Mouse (Mus musculus) C2C12 (cell line): Measurements from ENCODE around the gene Nav2. TPM values are rescaled to one million over a fixed set of nuclear protein-coding genes. Genes with fewer than 3 reads are reported as not detected.

Experiments
- H3K27me3 ChIP-seq: one replicate; pipeline ENCODE4 v1.6.1; 2011; ENCODE audit not compliant: control insufficient read depth, insufficient read depth, insufficient read length
- H3K36me3 ChIP-seq: one replicate; pipeline ENCODE4 v1.6.1; 2011; ENCODE audit not compliant: control insufficient read depth, insufficient read depth
- H3K4me3 ChIP-seq: one replicate; pipeline ENCODE4 v1.5.1; 2011; ENCODE audit warnings: mild to moderate bottlenecking, control low read depth; ENCODE audit not compliant: poor library complexity, insufficient read depth, severe bottlenecking
- H3K79me2 ChIP-seq: one replicate; pipeline ENCODE4 v1.6.1; 2011; ENCODE audit not compliant: control insufficient read depth, insufficient read depth
- H3K79me3 ChIP-seq: one replicate; pipeline ENCODE4 v1.6.1; 2011; ENCODE audit warnings: low read depth, control low read depth
- H3ac ChIP-seq: one replicate; pipeline ENCODE3; 2011; ENCODE audit warnings: low read depth; ENCODE audit not compliant: control insufficient read depth, insufficient read length
- CEBPB ChIP-seq: IDR thresholded peaks from one replicate; pipeline ENCODE4 v1.6.1; 2011; ENCODE audit warnings: low read depth, mild to moderate bottlenecking, control low read depth, moderate library complexity
- CTCF ChIP-seq: IDR thresholded peaks from one replicate; pipeline ENCODE4 v1.5.1; 2011; ENCODE audit not compliant: control insufficient read depth, insufficient read depth, insufficient read length
- FOSL1 ChIP-seq: IDR thresholded peaks from one replicate; pipeline ENCODE4 v1.8.0; 2011; ENCODE audit warnings: mild to moderate bottlenecking, low read length; ENCODE audit not compliant: poor library complexity, insufficient read depth, severe bottlenecking
- MAX ChIP-seq: IDR thresholded peaks from one replicate; pipeline ENCODE4 v1.6.1; 2011; ENCODE audit warnings: mild to moderate bottlenecking, control low read depth
- MYOD1 ChIP-seq: IDR thresholded peaks from one replicate; pipeline ENCODE4 v1.6.1; 2011; ENCODE audit warnings: low read depth; ENCODE audit not compliant: control insufficient read depth, insufficient read length
- MYOG ChIP-seq: IDR thresholded peaks from one replicate; pipeline ENCODE4 v1.6.1; 2011; ENCODE audit not compliant: control insufficient read depth, insufficient read length; ENCODE audit errors: extremely low read depth
- USF1 ChIP-seq: IDR thresholded peaks from one replicate; pipeline ENCODE4 v1.6.1; 2011; ENCODE audit warnings: low read depth, mild to moderate bottlenecking, control low read depth, moderate library complexity
- polyA plus RNA-seq: library from polyadenylated mRNA; unstranded; fragments of >200 nt; fragmentation: generic; extraction: Trizol; gene quantifications from one replicate; pipeline ENCODE4 v1.2.1, GENCODE M21; 2012; ENCODE audit warnings: missing spikeins

The Nav2 gene
- polyA plus RNA-seq, 1 experiment, result 4.7 TPM

GRCm38 (mm10) chr7:49351596-49352258, 443.2 kb downstream of the Nav2 start:
- peaks cover 11% of the 10 kb centered on the region for H3K79me2 ChIP-seq
- no peak overlapping the region for H3K4me3 ChIP-seq
- H3K79me3 ChIP-seq, result no peaks in the 10 kb centered on the region
- no peaks in the 10 kb centered on the region for H3K36me3 ChIP-seq
- H3K27me3 ChIP-seq, result no peaks in the 10 kb centered on the region
- no peak overlapping the region for H3ac ChIP-seq
- no peak for TF ChIP-seq FOSL1
- TF ChIP-seq CTCF, result no peak
- TF ChIP-seq MAX, result no peak
- TF ChIP-seq CEBPB, result no peak
- no peak for TF ChIP-seq MYOG
- no peak for TF ChIP-seq USF1
- TF ChIP-seq MYOD1, result no peak

GRCm38 (mm10) chr7:49357441-49358165, 449.1 kb downstream of the Nav2 start:
- Histone ChIP-seq H3K79me3 (no peaks in the 10 kb centered on the region), H3K36me3 (no peaks in the 10 kb centered on the region), H3K4me3 (no peak overlapping the region), H3K27me3 (no peaks in the 10 kb centered on the region), H3ac (no peak overlapping the region), H3K79me2 (no peaks in the 10 kb centered on the region)
- TF ChIP-seq MYOD1 (no peak), CTCF (no peak), FOSL1 (no peak), MAX (no peak)

GRCm38 (mm10) chr7:49359120-49359519, 450.6 kb downstream of the Nav2 start:
- Histone ChIP-seq H3ac (no peak overlapping the region), H3K79me2 (no peaks in the 10 kb centered on the region), H3K79me3 (no peaks in the 10 kb centered on the region), H3K27me3 (no peaks in the 10 kb centered on the region), H3K4me3 (no peak overlapping the region), H3K36me3 (no peaks in the 10 kb centered on the region)
- no peak for TF ChIP-seq FOSL1
- TF ChIP-seq MYOG, result no peak
- no peak for TF ChIP-seq USF1
- no peak for TF ChIP-seq CTCF
- TF ChIP-seq MAX, result no peak
- no peak for TF ChIP-seq MYOD1
- no peak for TF ChIP-seq CEBPB

- Histone ChIP-seq H3K27me3 (no peaks in the 10 kb centered on the region), H3K36me3 (no peaks in the 10 kb centered on the region), H3K4me3 (no peak overlapping the region), H3K79me3 (peaks cover 2% of the 10 kb centered on the region), H3K79me2 (no peaks in the 10 kb centered on the region), H3ac (no peak overlapping the region)
- TF ChIP-seq FOSL1 (no peak), CTCF (no peak), MYOG (no peak), USF1 (no peak), MYOD1 (no peak), CEBPB (no peak), MAX (no peak)
Measured at GRCm38 (mm10) chr7:49360597-49360996, 452.1 kb downstream of the Nav2 start.

GRCm38 (mm10) chr7:49361465-49362090, 453.1 kb downstream of the Nav2 start:
- Histone ChIP-seq H3K27me3 (no peaks in the 10 kb centered on the region), H3ac (no peak overlapping the region), H3K79me3 (peaks cover 3% of the 10 kb centered on the region), H3K36me3 (no peaks in the 10 kb centered on the region), H3K4me3 (no peak overlapping the region), H3K79me2 (no peaks in the 10 kb centered on the region)
- TF ChIP-seq FOSL1, result no peak
- TF ChIP-seq MAX, result no peak
- TF ChIP-seq USF1, result no peak
- no peak for TF ChIP-seq MYOD1
- no peak for TF ChIP-seq CTCF
- no peak for TF ChIP-seq MYOG
- no peak for TF ChIP-seq CEBPB
